Mouse (Mus musculus) thymus, adult 2 months (tissue): Measurements from ENCODE around the gene Camk2b. TPM values are rescaled to one million over a fixed set of nuclear protein-coding genes. Genes with fewer than 3 reads are reported as not detected.

Experiments
- DNase-seq: peaks from one replicate; pipeline ENCODE4 v3.0.0; 2021
- H3K27ac ChIP-seq: fragments of 200-500 bp; 2 replicates; pipeline ENCODE4 v1.5.1; 2012; ENCODE audit warnings: low read length, control low read depth; ENCODE audit not compliant: control insufficient read depth, insufficient read depth
- H3K27me3 ChIP-seq: fragments of 200-500 bp; 2 replicates; pipeline ENCODE4 v1.6.1; 2012; ENCODE audit warnings: mild to moderate bottlenecking, low read length, moderate library complexity, mixed read lengths; ENCODE audit not compliant: control insufficient read depth, insufficient read depth
- H3K36me3 ChIP-seq: fragments of 200-500 bp; 2 replicates; pipeline ENCODE4 v1.6.1; 2012; ENCODE audit warnings: mild to moderate bottlenecking, low read length, moderate library complexity; ENCODE audit not compliant: control insufficient read depth, insufficient read depth
- H3K4me1 ChIP-seq: fragments of 200-500 bp; replicated peaks from 2 replicates; pipeline ENCODE4 v1.6.1; 2012; ENCODE audit warnings: low read length; ENCODE audit not compliant: control insufficient read depth, insufficient read depth
- H3K4me3 ChIP-seq: fragments of 200-500 bp; 2 replicates; pipeline ENCODE4 v1.5.1; 2012; ENCODE audit warnings: mild to moderate bottlenecking, low read length, control low read depth, moderate library complexity; ENCODE audit not compliant: control insufficient read depth, insufficient read depth
- CTCF ChIP-seq: fragments of 200-500 bp; IDR thresholded peaks from 2 replicates; pipeline ENCODE4 v1.5.1; 2012; ENCODE audit warnings: mild to moderate bottlenecking, control low read depth, low read length, moderate library complexity, borderline replicate concordance; ENCODE audit not compliant: control insufficient read depth, poor library complexity, insufficient read depth; ENCODE audit errors: extremely low read depth
- POLR2A ChIP-seq: fragments of 200-500 bp; IDR thresholded peaks from 2 replicates; pipeline ENCODE4 v1.6.1; 2012; ENCODE audit warnings: mild to moderate bottlenecking, low read length, control low read depth, moderate library complexity; ENCODE audit not compliant: control insufficient read depth, poor library complexity, insufficient read depth; ENCODE audit errors: extremely low read depth
- WGBS: fragments of 180-500 bp; shearing (Covaris S2); methylation state at CpG from one replicate; pipeline ENCODE4 v1.1.7; 2018; 5-methylcytosine and 5-hydroxymethylcytosine counted together
- polyA plus RNA-seq: library from polyadenylated mRNA; depleted of rRNA; stranded (reverse); fragments of >200 nt; gene quantifications from 2 replicates; pipeline ENCODE4 v1.2.3, GENCODE M21; 2012

Camk2b gene
- polyA plus RNA-seq, 1 experiment = 6.0 TPM

GRCm38 (mm10) chr11:5989954-5990593 lies 76.1 kb downstream of the Camk2b start:
- WGBS = 96% methylated on average over 16 of the region's 16 CpGs
- TF ChIP-seq CTCF = no peak
- no peak for TF ChIP-seq POLR2A
- Histone ChIP-seq H3K4me1 (no peaks in the 10 kb centered on the region), H3K27me3 (no peaks in the 10 kb centered on the region), H3K27ac (no peak overlapping the region), H3K4me3 (no peak overlapping the region), H3K36me3 (no peaks in the 10 kb centered on the region)
- DNase-seq = no peak

GRCm38 (mm10) chr11:5988126-5988525 lies 78.0 kb downstream of the Camk2b start:
- no peak overlapping the region for H3K4me3 ChIP-seq
- no peak for DNase-seq
- H3K36me3 ChIP-seq = no peaks in the 10 kb centered on the region
- TF ChIP-seq CTCF (no peak), POLR2A (no peak)
- H3K27me3 ChIP-seq = no peaks in the 10 kb centered on the region
- no peaks in the 10 kb centered on the region for H3K4me1 ChIP-seq
- H3K27ac ChIP-seq = no peak overlapping the region
- 90% methylated on average over 10 of the region's 10 CpGs for WGBS

- no peak for DNase-seq
- whole genome bisulfite sequencing = 97% methylated on average over 5 of the region's 5 CpGs
- TF ChIP-seq POLR2A (no peak), CTCF (no peak)
- H3K4me3 ChIP-seq = no peak overlapping the region
- no peak overlapping the region for H3K27ac ChIP-seq
- H3K4me1 ChIP-seq = no peaks in the 10 kb centered on the region
- no peaks in the 10 kb centered on the region for H3K27me3 ChIP-seq
- H3K36me3 ChIP-seq = no peaks in the 10 kb centered on the region
Observed at GRCm38 (mm10) chr11:5983629-5984028, 82.5 kb downstream of the Camk2b start.

GRCm38 (mm10) chr11:5981323-5981722 lies 84.8 kb downstream of the Camk2b start:
- WGBS = 96% methylated on average over 7 of the region's 7 CpGs
- Histone ChIP-seq H3K4me1 (no peaks in the 10 kb centered on the region), H3K4me3 (no peak overlapping the region), H3K27me3 (no peaks in the 10 kb centered on the region), H3K27ac (no peak overlapping the region), H3K36me3 (no peaks in the 10 kb centered on the region)
- no peak for DNase-seq
- TF ChIP-seq CTCF = no peak
- TF ChIP-seq POLR2A = no peak

GRCm38 (mm10) chr11:5980561-5980960 lies 85.6 kb downstream of the Camk2b start:
- TF ChIP-seq POLR2A (no peak), CTCF (no peak)
- Histone ChIP-seq H3K36me3 (no peaks in the 10 kb centered on the region), H3K27ac (no peak overlapping the region), H3K4me1 (no peaks in the 10 kb centered on the region), H3K4me3 (no peak overlapping the region), H3K27me3 (no peaks in the 10 kb centered on the region)
- DNase-seq = no peak
- 93% methylated on average over 8 of the region's 8 CpGs for WGBS

GRCm38 (mm10) chr11:5980108-5980507 lies 86.1 kb downstream of the Camk2b start:
- no peak overlapping the region for H3K4me3 ChIP-seq
- 97% methylated on average over 2 of the region's 2 CpGs for WGBS
- H3K4me1 ChIP-seq = no peaks in the 10 kb centered on the region
- H3K27ac ChIP-seq = no peak overlapping the region
- H3K27me3 ChIP-seq = no peaks in the 10 kb centered on the region
- TF ChIP-seq POLR2A (no peak), CTCF (no peak)
- H3K36me3 ChIP-seq = no peaks in the 10 kb centered on the region
- no peak for DNase-seq

GRCm38 (mm10) chr11:5979088-5979487 lies 87.1 kb downstream of the Camk2b start:
- 94% methylated on average over 7 of the region's 7 CpGs for WGBS
- H3K36me3 ChIP-seq = no peaks in the 10 kb centered on the region
- DNase-seq = no peak
- TF ChIP-seq CTCF = no peak
- TF ChIP-seq POLR2A = no peak
- no peak overlapping the region for H3K27ac ChIP-seq
- no peaks in the 10 kb centered on the region for H3K4me1 ChIP-seq
- no peak overlapping the region for H3K4me3 ChIP-seq
- H3K27me3 ChIP-seq = no peaks in the 10 kb centered on the region
